Mouse (Mus musculus) stomach, postnatal 0 days (tissue): ENCODE results near the gene Mrtfb. TPM values are rescaled to one million over a fixed set of nuclear protein-coding genes. Genes with fewer than 3 reads are reported as not detected.

Source experiments
- ATAC-seq: fragments of 200-750 bp; cut with Nextera tagmentation; 2 replicates; pipeline ENCODE4 v1.8.0; 2017; ENCODE audit not compliant: low FRiP score, low TSS enrichment
- DNase-seq: peaks from one replicate; pipeline ENCODE4 v3.0.0-alpha.2; 2016; ENCODE audit warnings: low spot score
- H3K27ac ChIP-seq: fragments of 300-500 bp; sonication (generic); replicated peaks from 2 replicates; pipeline ENCODE4 v1.5.1; 2014; ENCODE audit warnings: mild to moderate bottlenecking, control low read depth
- H3K27me3 ChIP-seq: fragments of 300-500 bp; sonication (generic); 2 replicates; pipeline ENCODE4 v1.6.1; 2014; ENCODE audit warnings: low read length; ENCODE audit not compliant: control insufficient read depth, insufficient read depth
- H3K36me3 ChIP-seq: fragments of 300-500 bp; sonication (generic); 2 replicates; pipeline ENCODE4 v1.6.1; 2014; ENCODE audit warnings: low read length, mixed read lengths; ENCODE audit not compliant: control insufficient read depth, insufficient read depth
- H3K4me1 ChIP-seq: fragments of 300-500 bp; sonication (generic); replicated peaks from 2 replicates; pipeline ENCODE4 v1.6.1; 2014; ENCODE audit warnings: antibody characterized with exemption; ENCODE audit not compliant: control insufficient read depth, insufficient read depth
- H3K4me2 ChIP-seq: fragments of 300-500 bp; sonication (generic); replicated peaks from 2 replicates; pipeline ENCODE4 v1.6.1; 2014; ENCODE audit warnings: low read depth, mild to moderate bottlenecking, control low read depth, moderate library complexity
- H3K4me3 ChIP-seq: fragments of 300-500 bp; sonication (generic); 2 replicates; pipeline ENCODE4 v1.5.1; 2014; ENCODE audit warnings: low read depth, low read length, control low read depth
- H3K9ac ChIP-seq: fragments of 300-500 bp; sonication (generic); 2 replicates; pipeline ENCODE4 v1.6.1; 2014; ENCODE audit warnings: mild to moderate bottlenecking, low read length, control low read depth, mixed read lengths
- H3K9me3 ChIP-seq: fragments of 300-500 bp; sonication (generic); 2 replicates; pipeline ENCODE4 v1.6.1; 2016; ENCODE audit warnings: low read length; ENCODE audit not compliant: control insufficient read depth
- CTCF ChIP-seq: IDR thresholded peaks from 2 replicates; pipeline ENCODE4 v1.5.1; 2016; ENCODE audit warnings: antibody characterized with exemption, low read depth, mild to moderate bottlenecking, moderate library complexity
- EP300 ChIP-seq: optimal IDR thresholded peaks from 2 replicates; pipeline ENCODE3; 2016; ENCODE audit warnings: antibody characterized with exemption
- WGBS: fragments of 180-500 bp; shearing (Covaris S2); extraction: QIAGEN DNeasy Blood & Tissue Kit; methylation state at CpG from one replicate; pipeline ENCODE4 v1.1.7; 2014; 5-methylcytosine and 5-hydroxymethylcytosine counted together
- polyA plus RNA-seq: library from polyadenylated mRNA; unstranded; fragments of >200 nt; fragmentation: Nextera tagmentation; extraction: Ambion mirVana; gene quantifications from 2 replicates; pipeline ENCODE4 v1.2.1, GENCODE M21; 2015

The Mrtfb gene
- polyA plus RNA-seq, 1 experiment from 2014 or later = 12.5 TPM

- Histone ChIP-seq H3K27ac (no peak overlapping the region), H3K4me2 (no peak overlapping the region), H3K4me3 (no peak overlapping the region), H3K36me3 (no peaks in the 10 kb centered on the region), H3K9me3 (no peaks in the 10 kb centered on the region), H3K27me3 (no peaks in the 10 kb centered on the region), H3K4me1 (no peaks in the 10 kb centered on the region), H3K9ac (no peak overlapping the region)
- WGBS = 62% methylated on average over 1 of the region's 1 CpGs
- DNase-seq (no peak), ATAC-seq (no peak)
- TF ChIP-seq CTCF = no peak
- TF ChIP-seq EP300 = no peak
Measured at GRCm38 (mm10) chr16:13297860-13298259, 41.6 kb downstream of the Mrtfb start.

GRCm38 (mm10) chr16:13298991-13299390 is 42.7 kb downstream of the Mrtfb start:
- H3K4me1 ChIP-seq = no peaks in the 10 kb centered on the region
- no peaks in the 10 kb centered on the region for H3K36me3 ChIP-seq
- H3K4me3 ChIP-seq = no peak overlapping the region
- no peak for DNase-seq
- H3K27me3 ChIP-seq = no peaks in the 10 kb centered on the region
- TF ChIP-seq CTCF (no peak), EP300 (no peak)
- no peak overlapping the region for H3K9ac ChIP-seq
- no peak overlapping the region for H3K4me2 ChIP-seq
- no peak for ATAC-seq
- WGBS = 66% methylated on average over 2 of the region's 2 CpGs
- H3K27ac ChIP-seq = no peak overlapping the region
- no peaks in the 10 kb centered on the region for H3K9me3 ChIP-seq

- Histone ChIP-seq H3K4me1 (no peaks in the 10 kb centered on the region), H3K9ac (no peak overlapping the region), H3K4me3 (no peak overlapping the region), H3K4me2 (no peak overlapping the region), H3K36me3 (no peaks in the 10 kb centered on the region), H3K27ac (no peak overlapping the region), H3K9me3 (no peaks in the 10 kb centered on the region), H3K27me3 (no peaks in the 10 kb centered on the region)
- ATAC-seq (no peak), DNase-seq (no peak)
- no peak for TF ChIP-seq CTCF
- no peak for TF ChIP-seq EP300
- 82% methylated on average over 3 of the region's 3 CpGs for WGBS
Measured at GRCm38 (mm10) chr16:13306065-13306695, 49.9 kb downstream of the Mrtfb start.

DNA sequence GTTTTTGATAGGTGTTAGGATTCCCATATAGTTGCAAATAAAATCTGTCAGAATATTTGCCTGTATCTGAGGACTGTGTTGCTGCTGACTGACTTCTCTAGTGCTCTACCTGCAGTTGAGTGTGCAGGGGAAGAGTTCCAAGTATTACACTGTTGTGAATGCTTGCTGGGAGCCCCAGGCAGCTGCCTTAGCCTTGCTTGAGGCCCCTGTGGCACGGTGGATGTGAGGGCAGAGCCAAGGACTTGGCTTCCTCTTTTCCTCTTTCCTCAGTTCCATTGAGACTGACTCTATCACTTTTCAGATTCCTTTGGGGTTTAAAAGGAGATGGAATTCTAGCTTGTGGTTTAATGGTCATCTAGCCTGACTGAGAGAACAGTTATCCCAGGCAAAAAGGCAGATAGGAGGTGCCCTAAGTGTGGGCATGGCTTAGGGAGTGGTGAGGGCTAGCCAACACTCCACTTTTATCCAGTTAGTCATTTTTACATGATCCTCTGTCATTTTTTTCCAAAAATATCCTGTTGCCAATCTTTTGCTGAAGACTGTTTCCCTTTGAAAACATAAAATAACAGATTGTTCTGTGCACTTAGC is 53.9 kb downstream of the Mrtfb start:
- Histone ChIP-seq H3K4me2 (no peak overlapping the region), H3K4me1 (no peaks in the 10 kb centered on the region), H3K27ac (no peak overlapping the region), H3K4me3 (no peak overlapping the region), H3K9ac (no peak overlapping the region), H3K9me3 (no peaks in the 10 kb centered on the region), H3K27me3 (no peaks in the 10 kb centered on the region), H3K36me3 (no peaks in the 10 kb centered on the region)
- DNase-seq (no peak), ATAC-seq (no peak)
- 56% methylated on average over 1 of the region's 1 CpGs for WGBS
- TF ChIP-seq CTCF (no peak), EP300 (no peak)

DNA sequence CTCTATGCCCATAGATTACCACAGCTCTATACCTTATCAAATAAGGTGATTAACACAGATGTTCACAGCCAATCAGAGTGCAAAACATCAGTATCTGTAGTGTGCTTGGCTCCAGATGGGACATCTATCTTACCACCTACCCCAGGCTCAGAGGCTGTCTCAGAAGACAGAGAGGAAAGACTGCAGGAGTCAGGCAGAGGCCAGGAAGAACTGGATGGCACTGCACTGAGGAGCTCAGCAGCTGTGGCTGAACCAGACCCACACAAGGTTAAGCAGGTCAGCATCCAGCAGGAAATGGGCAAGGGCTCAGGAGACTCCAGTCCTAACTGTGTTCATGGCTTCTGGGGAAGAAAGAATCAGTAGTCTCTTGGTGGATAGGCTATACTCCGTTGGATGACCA is 55.1 kb downstream of the Mrtfb start:
- Histone ChIP-seq H3K27me3 (no peaks in the 10 kb centered on the region), H3K9ac (no peak overlapping the region), H3K36me3 (no peaks in the 10 kb centered on the region), H3K4me2 (no peak overlapping the region), H3K9me3 (no peaks in the 10 kb centered on the region), H3K4me3 (no peak overlapping the region), H3K27ac (no peak overlapping the region), H3K4me1 (no peaks in the 10 kb centered on the region)
- TF ChIP-seq CTCF (no peak), EP300 (no peak)
- ATAC-seq = no peak
- DNase-seq = no peak
- 70% methylated on average over 1 of the region's 1 CpGs for WGBS

DNA sequence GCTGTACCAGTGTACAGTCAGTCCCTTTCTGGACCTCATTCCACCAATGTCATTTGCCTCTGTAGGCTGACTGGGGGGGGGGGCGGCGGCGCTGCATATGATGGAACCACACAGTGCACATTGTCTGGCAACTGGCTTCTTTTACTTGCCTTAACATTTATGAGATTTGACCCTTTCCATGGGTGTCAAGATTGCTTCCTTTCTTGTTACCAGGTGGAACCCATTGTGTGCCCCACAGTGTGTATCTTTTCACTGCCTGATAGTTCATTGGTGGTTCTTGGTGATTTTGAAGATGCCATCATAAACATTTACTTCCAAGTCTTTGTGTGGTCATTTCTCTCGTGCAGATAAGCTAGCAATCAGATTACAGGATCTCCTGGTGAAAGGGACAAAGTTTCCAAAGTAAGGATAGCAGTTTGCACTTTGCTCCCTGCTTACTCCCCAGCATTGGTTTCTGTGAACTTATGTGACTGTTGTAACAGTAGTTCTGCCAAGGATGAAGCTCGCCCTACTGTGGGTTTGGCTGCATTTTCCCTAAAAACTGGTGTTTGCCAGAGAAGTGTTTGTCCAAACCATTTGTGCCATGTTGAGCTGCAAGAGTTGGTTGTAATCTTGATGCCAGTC is 56.9 kb downstream of the Mrtfb start:
- 78% methylated on average over 5 of the region's 5 CpGs for WGBS
- Histone ChIP-seq H3K36me3 (no peaks in the 10 kb centered on the region), H3K4me1 (no peaks in the 10 kb centered on the region), H3K27me3 (no peaks in the 10 kb centered on the region), H3K27ac (no peak overlapping the region), H3K9ac (no peak overlapping the region), H3K9me3 (no peaks in the 10 kb centered on the region), H3K4me3 (no peak overlapping the region), H3K4me2 (no peak overlapping the region)
- ATAC-seq (no peak), DNase-seq (no peak)
- TF ChIP-seq EP300 (no peak), CTCF (no peak)
